Mouse (Mus musculus) duodenum, adult 2 months (tissue): ENCODE results near the gene Larp1. TPM values are rescaled to one million over a fixed set of nuclear protein-coding genes. Genes with fewer than 3 reads are reported as not detected.

Experiments used
- polyA plus RNA-seq: library from polyadenylated mRNA; depleted of rRNA; stranded (reverse); fragments of >200 nt; gene quantifications from 2 replicates; pipeline ENCODE4 v1.2.3, GENCODE M21; 2012; ENCODE audit warnings: low replicate concordance; rRNA removed

Gene Larp1
- polyA plus RNA-seq, result 20.1 and 24.5 TPM in 2 replicates

DNA sequence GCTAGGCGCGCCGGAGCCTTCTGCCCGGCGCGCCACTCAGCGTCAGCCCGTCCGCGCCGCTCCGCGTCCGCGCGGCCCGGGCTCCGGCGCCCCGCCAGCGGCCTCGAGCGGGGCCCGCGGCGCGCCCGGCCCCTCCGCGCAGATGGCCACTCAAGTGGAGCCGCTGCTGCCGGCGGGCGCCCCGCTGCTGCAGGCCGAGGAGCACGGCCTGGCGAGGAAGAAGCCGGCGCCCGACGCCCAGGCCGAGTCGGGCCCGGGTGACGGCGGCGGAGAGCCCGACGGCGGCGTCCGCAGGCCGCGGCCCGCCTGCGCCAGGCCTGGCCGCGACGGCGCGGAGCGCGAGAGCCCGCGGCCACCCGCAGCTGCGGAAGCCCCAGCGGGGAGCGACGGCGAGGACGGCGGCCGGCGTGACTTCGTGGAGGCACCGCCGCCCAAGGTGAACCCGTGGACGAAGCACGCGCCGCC, at the start of gene Larp1:
Larp1 (plus strand) TSS at position 14 of the 465 bp plus-strand sequence.

GRCm38 (mm10) chr11:58093021-58093528, 84.2 kb downstream of the Larp1 start, which contains the start of gene Gm12248:
TSS of gene Gm12248 (minus strand) at chr11:58093134.

GRCm38 (mm10) chr11:58103697-58104306, 94.9 kb downstream of the Larp1 start, which contains the start of gene Cnot8:
TSS of gene Cnot8 (plus strand) at chr11:58104153.

Other genes starting within 250 kb of the Larp1 start
- gene Sap30l, start 207.4 kb upstream of the Larp1 start, polyA plus RNA-seq, result 38.6 and 143 TPM in 2 replicates
- 6.4 and 16.8 TPM in 2 replicates for gene Hand1, start 176.2 kb upstream of the Larp1 start, polyA plus RNA-seq
- gene Gm12248, start 84.1 kb downstream of the Larp1 start, polyA plus RNA-seq, result 0.41 TPM in 1 of 2 replicates, not detected in the other
- 16.8 and 20.5 TPM in 2 replicates for gene Cnot8, start 95.1 kb downstream of the Larp1 start, polyA plus RNA-seq
- 2.5 and 3.2 TPM in 2 replicates for gene Gemin5, start 159.5 kb downstream of the Larp1 start, polyA plus RNA-seq
- 14.3 and 34.9 TPM in 2 replicates for gene Mrpl22, start 162.6 kb downstream of the Larp1 start, polyA plus RNA-seq
- gene Igtp, start 190.5 kb downstream of the Larp1 start, polyA plus RNA-seq, result 7.0 and 18.1 TPM in 2 replicates
- gene Irgm2, start 190.6 kb downstream of the Larp1 start, polyA plus RNA-seq, result 4.8 and 9.8 TPM in 2 replicates